Mouse (Mus musculus): ENCODE results near the gene Gdpgp1. TPM values are rescaled to one million over a fixed set of nuclear protein-coding genes. Genes with fewer than 3 reads are reported as not detected.

The Gdpgp1 gene
- polyA plus RNA-seq, 1 experiment from 2014 or later: 5.6 TPM

DNA sequence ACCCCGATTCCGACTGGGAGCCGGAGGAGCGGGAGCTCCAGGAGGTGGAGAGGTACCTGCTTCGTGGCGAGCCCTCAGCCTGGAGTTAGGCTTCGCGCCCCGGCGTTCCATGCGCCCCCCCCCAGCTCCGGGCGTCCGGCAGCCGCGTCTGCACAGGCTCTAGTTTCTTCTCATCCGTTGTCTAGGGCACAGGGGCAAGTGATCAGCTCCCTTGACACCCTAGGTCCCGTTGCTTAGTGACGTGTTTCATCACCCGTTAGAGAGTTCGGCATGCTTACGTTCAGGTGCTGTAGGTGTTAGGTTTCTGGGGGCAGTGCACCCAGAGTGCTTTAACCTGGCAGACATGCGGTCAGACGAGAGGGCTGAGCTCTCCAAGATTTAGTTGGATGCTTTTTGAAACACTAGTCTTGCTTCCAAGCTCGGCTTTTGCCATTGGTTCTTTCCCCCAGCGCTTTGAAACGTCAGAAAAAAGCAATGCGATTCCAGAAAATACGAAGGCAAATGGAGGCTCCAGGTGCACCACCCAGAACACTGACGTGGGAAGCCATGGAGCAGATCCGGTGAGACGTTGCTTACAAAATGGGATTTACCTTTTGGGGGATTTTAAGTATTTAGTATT is 28.8 kb downstream of the Gdpgp1 start:
- Histone ChIP-seq H3K27me3 (ENCODE audit: control insufficient read depth, insufficient read depth, low read length) (no peaks in the 10 kb centered on the region), H3K27ac (ENCODE audit: low read length) (peak overlapping the region; percentile 35), H3K9me3 (ENCODE audit: control insufficient read depth, low read depth, low read length) (no peaks in the 10 kb centered on the region), H3K4me1 (ENCODE audit: control insufficient read depth, insufficient read depth, low read length) (peaks cover 5% of the 10 kb centered on the region; the same call in 1 of the 2 replicates), H3K4me3 (ENCODE audit: low read depth, low read length) (peak overlapping the region; percentile 76), H3K36me3 (ENCODE audit: control insufficient read depth, insufficient read depth, low read length) (peaks cover 12% of the 10 kb centered on the region; the same call in 1 of the 2 replicates), H3K4me2 (replicated peaks; ENCODE audit: low read depth, low read length) (peak overlapping the region; percentile 73), H3K9ac (replicated peaks; ENCODE audit: low read depth, low read length) (peak overlapping the region; percentile 62)
- under 1% methylated on average over 32 of the region's 32 CpGs for WGBS
- peak; percentile 63 for ATAC-seq (ENCODE audit: insufficient number of reproducible peaks, insufficient read depth, low FRiP score, low read depth)

DNA sequence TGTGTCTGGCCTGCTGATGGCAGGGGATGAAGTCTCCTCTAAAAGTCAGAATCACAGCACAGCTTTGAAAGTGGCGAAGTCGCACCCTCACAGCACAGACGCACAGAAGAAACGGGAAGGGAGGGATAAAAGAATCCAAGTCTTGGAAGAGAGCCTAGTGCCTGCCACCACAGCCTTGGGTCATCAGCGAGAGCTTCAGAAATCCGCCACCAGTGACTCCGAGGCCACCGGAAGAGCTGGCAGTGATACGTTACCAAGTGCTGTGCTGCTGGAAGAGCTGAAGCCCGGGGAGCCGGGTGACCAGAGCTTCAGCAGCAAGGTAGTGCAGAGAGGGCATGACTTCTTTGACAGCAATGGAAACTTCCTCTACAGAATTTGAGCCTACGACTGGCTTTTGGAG is 31.9 kb downstream of the Gdpgp1 start:
- Histone ChIP-seq H3K4me2 (replicated peaks; ENCODE audit: low read depth, low read length) (no peak overlapping the region), H3K27ac (ENCODE audit: low read length) (no peak overlapping the region), H3K4me3 (ENCODE audit: low read depth, low read length) (no peak overlapping the region), H3K9ac (replicated peaks; ENCODE audit: low read depth, low read length) (no peak overlapping the region), H3K9me3 (ENCODE audit: control insufficient read depth, low read depth, low read length) (no peaks in the 10 kb centered on the region), H3K4me1 (ENCODE audit: control insufficient read depth, insufficient read depth, low read length) (peaks cover 5% of the 10 kb centered on the region; the same call in 1 of the 2 replicates), H3K36me3 (ENCODE audit: control insufficient read depth, insufficient read depth, low read length) (peaks cover 17% of the 10 kb centered on the region), H3K27me3 (ENCODE audit: control insufficient read depth, insufficient read depth, low read length) (no peaks in the 10 kb centered on the region)
- 94% methylated on average over 12 of the region's 12 CpGs for WGBS
- no peak for ATAC-seq (ENCODE audit: insufficient number of reproducible peaks, insufficient read depth, low FRiP score, low read depth)

DNA sequence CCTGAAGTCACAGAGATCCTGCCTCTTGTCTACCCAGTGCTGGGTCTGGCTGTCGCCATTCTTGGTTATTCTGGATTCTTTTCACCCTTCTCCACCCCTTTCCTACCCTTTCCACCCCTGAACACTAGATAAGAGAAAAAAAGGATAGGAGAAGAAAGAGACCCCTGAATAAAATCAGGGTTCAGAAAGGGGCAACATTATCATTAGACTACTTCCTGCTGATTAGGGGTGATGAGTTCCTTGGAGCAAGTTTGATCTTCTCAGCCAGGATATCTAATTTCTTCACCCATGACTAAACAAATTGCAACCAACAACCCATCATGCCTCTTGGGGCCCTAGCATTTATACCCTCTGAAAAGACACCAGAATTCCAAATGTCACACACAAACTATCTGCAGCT is 35.1 kb downstream of the Gdpgp1 start:
- ATAC-seq (ENCODE audit: insufficient number of reproducible peaks, insufficient read depth, low FRiP score, low read depth): no peak
- no peak overlapping the region for H3K4me3 ChIP-seq (ENCODE audit: low read depth, low read length)
- no peaks in the 10 kb centered on the region; the same call in 1 of the 2 replicates for H3K4me1 ChIP-seq (ENCODE audit: control insufficient read depth, insufficient read depth, low read length)
- H3K27me3 ChIP-seq (ENCODE audit: control insufficient read depth, insufficient read depth, low read length): no peaks in the 10 kb centered on the region
- no peak overlapping the region for H3K27ac ChIP-seq (ENCODE audit: low read length)
- H3K9ac ChIP-seq (replicated peaks; ENCODE audit: low read depth, low read length): no peak overlapping the region
- 71% methylated on average over 1 of the region's 1 CpGs for WGBS
- H3K4me2 ChIP-seq (replicated peaks; ENCODE audit: low read depth, low read length): no peak overlapping the region
- H3K36me3 ChIP-seq (ENCODE audit: control insufficient read depth, insufficient read depth, low read length): peaks cover 17% of the 10 kb centered on the region
- H3K9me3 ChIP-seq (ENCODE audit: control insufficient read depth, low read depth, low read length): no peaks in the 10 kb centered on the region

DNA sequence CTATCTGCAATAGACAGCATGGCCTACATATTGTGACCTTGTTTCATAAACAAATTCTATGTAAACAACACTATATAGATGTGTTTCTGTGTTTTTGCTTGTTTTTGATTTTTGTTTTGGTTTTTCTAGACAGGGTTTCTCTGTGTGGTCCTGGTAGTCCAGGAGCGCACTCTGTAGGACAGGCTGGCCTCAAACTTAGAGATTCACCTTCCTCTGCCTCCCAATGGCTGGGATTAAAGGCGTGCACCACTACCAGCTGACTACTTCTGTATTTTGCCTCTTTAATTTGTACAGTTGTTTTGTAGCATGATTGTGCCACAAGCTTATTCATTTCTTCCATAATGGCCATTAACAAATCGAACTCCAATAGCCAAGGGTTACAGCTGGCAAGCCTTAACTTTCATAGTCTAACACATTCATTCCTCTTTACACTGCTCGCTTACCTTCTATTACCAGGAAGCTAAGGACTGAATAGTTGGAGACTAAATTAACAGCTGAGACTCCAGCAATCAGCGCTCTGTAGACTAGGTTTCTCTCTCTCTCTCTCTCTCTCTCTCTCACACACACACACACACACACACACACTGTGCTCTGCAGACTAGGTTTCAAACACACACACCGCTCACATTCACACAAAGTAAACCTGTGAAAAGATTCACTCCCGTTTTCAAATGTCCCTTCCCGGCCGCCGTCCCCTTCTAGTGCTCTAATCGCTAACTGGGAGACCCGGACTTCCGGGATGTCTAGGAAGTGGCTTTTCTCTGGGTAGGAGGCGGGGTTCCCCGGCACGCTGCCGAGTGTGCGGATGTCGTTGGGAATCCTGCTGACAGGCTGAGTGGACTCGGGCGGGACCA is 36.5 kb downstream of the Gdpgp1 start, which contains the start of gene Vps33b:
Gene Vps33b (plus strand): TSS at position 753 of the 854 bp plus-strand sequence.
- Histone ChIP-seq H3K4me1 (ENCODE audit: control insufficient read depth, insufficient read depth, low read length) (no peaks in the 10 kb centered on the region; the same call in 1 of the 2 replicates), H3K9me3 (ENCODE audit: control insufficient read depth, low read depth, low read length) (peaks cover under 1% of the 10 kb centered on the region; the same call in 1 of the 2 replicates), H3K36me3 (ENCODE audit: control insufficient read depth, insufficient read depth, low read length) (peaks cover 18% of the 10 kb centered on the region), H3K4me3 (ENCODE audit: low read depth, low read length) (peak within 1 kb of the TSS; percentile 78), H3K4me2 (replicated peaks; ENCODE audit: low read depth, low read length) (peak within 1 kb of the TSS; percentile 78), H3K27ac (ENCODE audit: low read length) (peak within 1 kb of the TSS; percentile 45), H3K27me3 (ENCODE audit: control insufficient read depth, insufficient read depth, low read length) (no peaks in the 10 kb centered on the region), H3K9ac (replicated peaks; ENCODE audit: low read depth, low read length) (peak within 1 kb of the TSS; percentile 57)
- 4% methylated on average over 21 of the region's 21 CpGs for WGBS
- ATAC-seq (ENCODE audit: insufficient number of reproducible peaks, insufficient read depth, low FRiP score, low read depth): peak; percentile 85

DNA sequence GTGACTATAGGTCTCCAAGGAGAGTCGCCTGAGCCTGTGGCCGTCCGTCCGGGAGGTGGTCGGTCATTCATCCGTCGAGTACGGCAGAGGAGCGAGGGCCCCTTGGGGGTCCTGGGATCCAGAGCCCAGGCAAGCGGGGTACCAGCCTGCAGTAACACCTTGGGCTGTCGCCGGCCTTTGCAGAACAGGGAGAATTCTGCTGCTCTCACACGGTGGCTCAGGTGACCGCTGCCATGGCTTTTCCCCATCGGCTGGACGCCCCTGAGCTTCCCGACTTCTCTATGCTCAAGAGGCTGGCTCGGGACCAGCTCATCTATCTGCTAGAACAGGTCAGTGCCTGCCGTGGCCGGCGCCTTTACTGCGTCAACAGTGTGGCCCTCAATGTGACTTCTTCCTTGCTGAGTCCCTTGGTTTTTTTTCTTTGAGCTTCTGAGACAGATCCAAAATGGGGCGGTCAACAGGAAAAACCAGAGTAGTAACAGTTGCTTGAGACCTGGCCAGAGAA is 37.1 kb downstream of the Gdpgp1 start:
- Histone ChIP-seq H3K36me3 (ENCODE audit: control insufficient read depth, insufficient read depth, low read length) (peaks cover 17% of the 10 kb centered on the region), H3K9ac (replicated peaks; ENCODE audit: low read depth, low read length) (peak overlapping the region; percentile 57), H3K27me3 (ENCODE audit: control insufficient read depth, insufficient read depth, low read length) (no peaks in the 10 kb centered on the region), H3K4me3 (ENCODE audit: low read depth, low read length) (peak overlapping the region; percentile 78), H3K4me1 (ENCODE audit: control insufficient read depth, insufficient read depth, low read length) (no peaks in the 10 kb centered on the region; the same call in 1 of the 2 replicates), H3K9me3 (ENCODE audit: control insufficient read depth, low read depth, low read length) (peaks cover 8% of the 10 kb centered on the region; the same call in 1 of the 2 replicates), H3K4me2 (replicated peaks; ENCODE audit: low read depth, low read length) (peak overlapping the region; percentile 78), H3K27ac (ENCODE audit: low read length) (no peak overlapping the region; the same call in 1 of the 2 replicates)
- under 1% methylated on average over 23 of the region's 23 CpGs for WGBS
- ATAC-seq (ENCODE audit: insufficient number of reproducible peaks, insufficient read depth, low FRiP score, low read depth): peak; percentile 63; the same call in 1 of the 2 replicates

GRCm38 (mm10) chr7:80273456-80273855 is 40.8 kb downstream of the Gdpgp1 start:
- H3K27me3 ChIP-seq (ENCODE audit: control insufficient read depth, insufficient read depth, low read length): no peaks in the 10 kb centered on the region
- H3K9ac ChIP-seq (replicated peaks; ENCODE audit: low read depth, low read length): no peak overlapping the region
- peaks cover 13% of the 10 kb centered on the region; the same call in 1 of the 2 replicates for H3K9me3 ChIP-seq (ENCODE audit: control insufficient read depth, low read depth, low read length)
- H3K4me3 ChIP-seq (ENCODE audit: low read depth, low read length): no peak overlapping the region
- 93% methylated on average over 2 of the region's 2 CpGs for WGBS
- peaks cover 33% of the 10 kb centered on the region for H3K36me3 ChIP-seq (ENCODE audit: control insufficient read depth, insufficient read depth, low read length)
- H3K4me2 ChIP-seq (replicated peaks; ENCODE audit: low read depth, low read length): no peak overlapping the region
- no peaks in the 10 kb centered on the region; the same call in 1 of the 2 replicates for H3K4me1 ChIP-seq (ENCODE audit: control insufficient read depth, insufficient read depth, low read length)
- no peak overlapping the region for H3K27ac ChIP-seq (ENCODE audit: low read length)
- no peak for ATAC-seq (ENCODE audit: insufficient number of reproducible peaks, insufficient read depth, low FRiP score, low read depth)

DNA sequence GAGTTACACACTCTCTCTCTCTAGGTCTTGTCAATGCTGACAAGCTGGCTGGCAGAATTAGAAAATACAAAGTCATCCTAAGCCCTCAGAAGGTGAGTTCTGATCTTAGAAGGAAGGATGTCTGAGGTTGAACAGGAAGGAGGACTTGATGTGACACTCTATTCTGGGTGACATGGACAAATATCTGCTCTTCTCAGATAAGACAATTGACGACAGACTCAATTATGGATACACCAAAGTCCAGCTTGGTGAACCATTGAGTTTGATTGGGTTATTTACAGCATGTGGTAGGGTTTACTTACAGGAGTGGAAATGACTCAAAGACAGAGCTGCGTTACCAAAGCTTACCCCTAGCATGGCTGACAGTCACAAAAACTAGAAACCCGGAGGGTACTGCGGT is 43.7 kb downstream of the Gdpgp1 start:
- WGBS: 94% methylated on average over 4 of the region's 4 CpGs
- Histone ChIP-seq H3K4me3 (ENCODE audit: low read depth, low read length) (no peak overlapping the region), H3K27me3 (ENCODE audit: control insufficient read depth, insufficient read depth, low read length) (no peaks in the 10 kb centered on the region), H3K36me3 (ENCODE audit: control insufficient read depth, insufficient read depth, low read length) (peaks cover 41% of the 10 kb centered on the region), H3K4me1 (ENCODE audit: control insufficient read depth, insufficient read depth, low read length) (no peaks in the 10 kb centered on the region), H3K9ac (replicated peaks; ENCODE audit: low read depth, low read length) (no peak overlapping the region), H3K27ac (ENCODE audit: low read length) (no peak overlapping the region), H3K9me3 (ENCODE audit: control insufficient read depth, low read depth, low read length) (peaks cover 13% of the 10 kb centered on the region; the same call in 1 of the 2 replicates), H3K4me2 (replicated peaks; ENCODE audit: low read depth, low read length) (no peak overlapping the region)
- ATAC-seq (ENCODE audit: insufficient number of reproducible peaks, insufficient read depth, low FRiP score, low read depth): no peak

DNA sequence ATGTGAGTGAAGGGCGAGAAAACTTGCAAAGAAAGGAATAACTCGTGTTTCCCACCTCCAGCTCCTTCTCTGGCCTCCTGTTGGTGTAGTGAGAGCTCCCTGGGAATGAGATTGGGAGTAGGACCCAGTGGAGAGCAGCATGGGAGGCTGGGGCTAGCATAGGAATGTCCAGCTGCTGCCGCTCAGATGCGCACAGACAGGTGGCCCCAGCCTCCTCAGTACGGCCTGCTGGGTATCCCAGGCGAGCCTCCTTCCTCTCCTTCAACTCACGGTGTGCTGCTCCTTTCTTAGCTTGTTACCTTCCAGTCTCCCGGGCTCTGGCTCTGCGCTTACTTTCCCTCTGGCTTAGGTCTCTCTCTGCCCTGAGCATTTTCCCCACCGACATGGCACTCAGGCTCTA is 47.4 kb downstream of the Gdpgp1 start:
- Histone ChIP-seq H3K27ac (ENCODE audit: low read length) (no peak overlapping the region), H3K36me3 (ENCODE audit: control insufficient read depth, insufficient read depth, low read length) (peaks cover 39% of the 10 kb centered on the region), H3K9ac (replicated peaks; ENCODE audit: low read depth, low read length) (no peak overlapping the region), H3K9me3 (ENCODE audit: control insufficient read depth, low read depth, low read length) (0 out of 2 replicates have a peak, but pooled peaks cover 3% of the 10 kb centered on the region), H3K4me3 (ENCODE audit: low read depth, low read length) (no peak overlapping the region), H3K4me1 (ENCODE audit: control insufficient read depth, insufficient read depth, low read length) (no peaks in the 10 kb centered on the region), H3K4me2 (replicated peaks; ENCODE audit: low read depth, low read length) (no peak overlapping the region), H3K27me3 (ENCODE audit: control insufficient read depth, insufficient read depth, low read length) (no peaks in the 10 kb centered on the region)
- 84% methylated on average over 10 of the region's 10 CpGs for WGBS
- ATAC-seq (ENCODE audit: insufficient number of reproducible peaks, insufficient read depth, low FRiP score, low read depth): no peak
